Mouse (Mus musculus) ES-E14 (cell line): Measurements from ENCODE around the gene Helb.

Experiments
- MAFK ChIP-seq: IDR thresholded peaks from 2 replicates; pipeline ENCODE4 v1.6.1; 2014; ENCODE audit warnings: mild to moderate bottlenecking, low read depth, low read length, inconsistent platforms; ENCODE audit not compliant: insufficient read depth
- ZNF384 ChIP-seq: IDR thresholded peaks from 2 replicates; pipeline ENCODE4 v1.6.1; 2012; ENCODE audit warnings: low read depth, low read length, inconsistent platforms

DNA sequence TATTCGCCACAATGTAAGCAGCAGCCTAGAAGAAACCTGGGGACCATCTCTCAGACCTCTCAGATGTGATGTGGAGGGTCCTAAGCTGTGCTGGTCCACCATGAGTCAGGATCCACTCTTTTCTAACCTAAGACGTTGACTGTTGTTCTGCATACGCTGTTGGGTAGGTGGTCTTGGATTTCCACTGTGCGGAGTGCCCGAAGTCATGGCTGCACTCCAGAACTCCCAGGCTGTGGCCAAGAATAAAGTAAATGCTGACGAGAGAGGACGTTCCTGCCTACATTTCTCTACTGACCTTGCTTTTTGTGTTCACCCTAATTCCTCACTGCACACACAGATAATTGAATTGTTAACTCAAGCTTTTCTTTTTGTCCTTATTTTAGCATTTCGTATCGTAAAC lies 78.9 kb downstream of the Helb start:
- TF ChIP-seq MAFK (no peak), ZNF384 (no peak)
